Mouse (Mus musculus) c-Kit-positive CD71-positive TER-119-positive erythroid progenitor cells, embryonic 14.5 days (primary cell): Measurements from ENCODE around the gene Hist2h2ab.
"Not testable (repeated sequence)": the region's sequence is repeated elsewhere in the genome, so short reads cannot be mapped to it uniquely, and the experiment has no call there.

Experiments
- DNase-seq: peaks from one replicate; pipeline ENCODE4 v3.0.0-alpha.2; 2013; ENCODE audit warnings: low spot score

The Hist2h2ab gene

GRCm38 (mm10) chr3:96198181-96198580 lies 21.5 kb upstream of the Hist2h2ab start:
- peak; percentile 49 for DNase-seq

- DNase-seq, result not testable (repeated sequence)
Observed at GRCm38 (mm10) chr3:96198601-96199251, 20.9 kb upstream of the Hist2h2ab start.

- DNase-seq, result no peak
Observed at GRCm38 (mm10) chr3:96199731-96200130, 19.9 kb upstream of the Hist2h2ab start.

- no peak for DNase-seq
Observed at GRCm38 (mm10) chr3:96207819-96208218, 11.8 kb upstream of the Hist2h2ab start.

- DNase-seq, result no peak
Observed at GRCm38 (mm10) chr3:96209242-96209641, 10.4 kb upstream of the Hist2h2ab start.

- no peak for DNase-seq
Observed at GRCm38 (mm10) chr3:96219191-96219641, 449 bp upstream of the Hist2h2ab start.

GRCm38 (mm10) chr3:96220131-96220764 lies 583 bp downstream of the Hist2h2ab start:
- peak; percentile 65 for DNase-seq

GRCm38 (mm10) chr3:96220765-96221639 lies 1.3 kb downstream of the Hist2h2ab start, which contains the start of the genes Hist2h2ac and Hist2h2be:
Hist2h2ac (minus strand) TSS chr3:96220880.
Hist2h2be (plus strand) TSS chr3:96221119.
- peak; percentile 99 for DNase-seq

GRCm38 (mm10) chr3:96221640-96222038 lies 2.0 kb downstream of the Hist2h2ab start:
- peak; percentile 54 for DNase-seq

- no peak for DNase-seq
Observed at GRCm38 (mm10) chr3:96222774-96223173, 3.1 kb downstream of the Hist2h2ab start.

GRCm38 (mm10) chr3:96225421-96225820 lies 5.8 kb downstream of the Hist2h2ab start:
- peak; percentile 35 for DNase-seq

- no peak for DNase-seq
Observed at GRCm38 (mm10) chr3:96226695-96227648, 7.3 kb downstream of the Hist2h2ab start.

GRCm38 (mm10) chr3:96228828-96229227 lies 9.2 kb downstream of the Hist2h2ab start:
- DNase-seq, result no peak

- no peak for DNase-seq
Observed at GRCm38 (mm10) chr3:96230404-96230803, 10.7 kb downstream of the Hist2h2ab start.

GRCm38 (mm10) chr3:96230910-96231757 lies 11.5 kb downstream of the Hist2h2ab start:
- no peak for DNase-seq

- no peak for DNase-seq
Observed at GRCm38 (mm10) chr3:96231758-96232120, 12.1 kb downstream of the Hist2h2ab start.

GRCm38 (mm10) chr3:96234914-96235313 lies 15.2 kb downstream of the Hist2h2ab start:
- no peak for DNase-seq

- no peak for DNase-seq
Observed at GRCm38 (mm10) chr3:96235836-96236235, 16.2 kb downstream of the Hist2h2ab start.

GRCm38 (mm10) chr3:96236834-96237334 lies 17.2 kb downstream of the Hist2h2ab start:
- no peak for DNase-seq

GRCm38 (mm10) chr3:96237335-96237903 lies 17.8 kb downstream of the Hist2h2ab start:
- peak; percentile 68 for DNase-seq
